Mouse (Mus musculus) G1E (cell line): ENCODE data around the gene Prpf38a. TPM values are rescaled to one million over a fixed set of nuclear protein-coding genes. Genes with fewer than 3 reads are reported as not detected.

Experiments used
- ATAC-seq: 2 replicates; pipeline ENCODE4 v1.8.0; 2016; ENCODE audit warnings: mild to moderate bottlenecking; ENCODE audit not compliant: insufficient number of reproducible peaks, poor library complexity, low FRiP score, severe bottlenecking; ENCODE audit errors: extremely low read depth
- DNase-seq: peaks from one replicate; pipeline ENCODE4 v3.0.0; 2012; ENCODE audit warnings: low spot score
- H3K27me3 ChIP-seq: 2 replicates; pipeline ENCODE4 v1.6.1; 2012; ENCODE audit warnings: mild to moderate bottlenecking, low read length, inconsistent platforms; ENCODE audit not compliant: insufficient read depth
- H3K36me3 ChIP-seq: replicated peaks from 2 replicates; pipeline ENCODE3; 2012; ENCODE audit warnings: mild to moderate bottlenecking, inconsistent platforms
- H3K4me1 ChIP-seq: 2 replicates; pipeline ENCODE4 v1.6.1; 2012; ENCODE audit warnings: low read depth, low read length, inconsistent platforms, mixed read lengths; ENCODE audit not compliant: insufficient read depth
- H3K4me3 ChIP-seq: 2 replicates; pipeline ENCODE4 v1.5.1; 2012; ENCODE audit warnings: low read depth, mild to moderate bottlenecking, inconsistent platforms, low read length, moderate library complexity, mixed read lengths
- H3K9me3 ChIP-seq: replicated peaks from 2 replicates; pipeline ENCODE4 v1.6.1; 2012; ENCODE audit warnings: inconsistent platforms
- CTCF ChIP-seq: IDR thresholded peaks from 2 replicates; pipeline ENCODE4 v1.5.1; 2012; ENCODE audit warnings: low read depth, low read length, inconsistent platforms, mixed read lengths
- GATA1 ChIP-seq: IDR thresholded peaks from 2 replicates; pipeline ENCODE4 v1.6.1; 2012; ENCODE audit warnings: borderline replicate concordance, low read length, inconsistent platforms, mixed read lengths
- GATA2 ChIP-seq: IDR thresholded peaks from 2 replicates; pipeline ENCODE4 v1.6.1; 2012; ENCODE audit warnings: low read depth, low read length, inconsistent platforms, borderline replicate concordance
- POLR2AphosphoS5 ChIP-seq: IDR thresholded peaks from 2 replicates; pipeline ENCODE4 v1.6.1; 2012; ENCODE audit warnings: low read depth, low read length, inconsistent platforms; ENCODE audit not compliant: insufficient replicate concordance
- TAL1 ChIP-seq: conservative IDR thresholded peaks from 2 replicates; pipeline ENCODE4 v1.6.1; 2012; ENCODE audit warnings: low read depth, low read length, inconsistent platforms, mixed read lengths
- polyA plus RNA-seq: library from polyadenylated mRNA; stranded (reverse); fragments of >175 nt; gene quantifications from 2 replicates; pipeline ENCODE4 v1.2.3, GENCODE M21; 2012
- total RNA-seq, 2 experiments: library from RNA; stranded (forward) in 1 of 2; stranded (reverse) in 1 of 2; fragments of 200-1000 nt in 1 of 2; fragments of >200 nt in 1 of 2; fragmentation: Nextera tagmentation in 1 of 2; gene quantifications; 2 replicates each; pipeline ENCODE4 v1.2.3; 2014 to 2017

Gene Prpf38a
- total RNA-seq (2014; fragmentation: Nextera tagmentation) (49.0 and 61.0 TPM in 2 replicates), total RNA-seq (2017) (123 and 134 TPM in 2 replicates), polyA plus RNA-seq (3.6 and 5.1 TPM in 2 replicates)

DNA sequence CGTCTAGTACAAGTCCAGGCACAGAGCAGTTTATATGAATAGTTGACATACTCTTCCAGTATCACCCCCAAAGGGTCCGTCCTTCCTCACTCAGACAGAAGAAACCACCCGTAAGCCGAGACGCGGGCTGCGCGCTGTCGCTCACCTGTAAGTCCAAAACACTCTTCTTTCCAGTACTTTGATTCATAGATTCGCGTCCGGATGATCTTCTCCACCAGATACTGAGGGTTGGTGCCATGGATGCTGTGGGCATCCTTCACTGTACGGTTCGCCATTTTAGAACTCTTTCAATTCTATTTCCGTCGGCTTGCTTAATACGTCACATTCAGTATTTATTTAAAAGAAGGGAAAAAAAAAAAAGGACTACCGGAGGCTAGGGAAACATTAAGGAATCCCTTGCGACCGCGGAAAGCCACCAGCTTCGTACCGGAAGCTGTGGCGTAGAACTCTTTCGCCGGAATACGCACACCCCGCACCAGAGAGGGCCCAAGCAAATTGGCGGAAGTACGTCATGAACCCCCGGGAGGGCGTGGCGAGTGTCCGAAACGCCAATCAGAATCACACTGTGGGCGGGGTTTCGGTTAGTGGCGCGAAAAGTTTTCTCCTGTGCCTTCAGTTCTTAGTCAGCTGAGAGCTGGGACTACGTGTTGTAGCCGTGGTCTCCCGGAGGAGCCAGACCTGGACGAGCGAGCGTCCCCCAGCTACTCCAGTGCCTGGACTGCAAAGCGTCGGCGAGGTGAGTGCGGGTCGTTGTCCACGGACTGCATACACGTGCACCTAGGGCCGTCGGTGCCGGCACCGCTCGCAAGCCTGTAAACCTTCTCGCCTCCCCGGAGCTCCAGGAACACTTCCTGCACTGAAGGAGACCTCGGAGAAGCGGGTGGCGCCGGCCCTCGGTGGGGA, at the start of gene Prpf38a, which contains the start of gene Orc1:
Prpf38a (minus strand) TSS at position 497 of the 903 bp plus-strand sequence.
Orc1 (plus strand) TSS at position 584 of the 903 bp plus-strand sequence.
- peaks cover 35% of the 10 kb centered on the region for H3K36me3 ChIP-seq
- TF ChIP-seq CTCF (no peak), POLR2AphosphoS5 (0 out of 2 replicates have a peak, but pooled peaks have one; percentile 45)
- DNase-seq (peak; percentile 87), ATAC-seq (peak; percentile 96)
- no peaks in the 10 kb centered on the region for H3K27me3 ChIP-seq
- peaks cover 22% of the 10 kb centered on the region for H3K4me1 ChIP-seq
- H3K9me3 ChIP-seq: no peaks in the 10 kb centered on the region
- peak within 1 kb of the TSS; percentile 96 for H3K4me3 ChIP-seq

DNA sequence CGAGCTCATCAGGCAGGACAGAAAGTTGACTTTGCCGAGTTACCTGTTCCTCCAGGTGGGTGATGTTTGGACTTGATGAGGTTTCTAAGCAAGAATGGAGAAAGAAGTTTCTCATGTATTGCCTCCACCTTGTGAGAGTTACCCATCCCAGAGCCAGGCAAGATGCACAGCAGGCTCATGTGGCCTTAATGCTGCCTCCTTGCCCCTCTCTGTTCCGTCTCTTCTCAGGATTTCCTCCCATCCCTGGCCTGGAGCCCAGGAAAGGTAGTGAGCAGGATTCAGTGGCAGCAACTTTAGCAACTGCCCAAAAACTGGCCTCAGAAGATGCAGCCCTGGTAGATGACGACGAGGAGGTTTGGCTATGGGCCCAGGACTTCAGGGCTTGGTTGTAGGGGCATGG, 47.9 kb upstream of the Prpf38a start:
- ATAC-seq: no peak
- Histone ChIP-seq H3K36me3 (peaks cover 100% of the 10 kb centered on the region), H3K4me1 (peaks cover 19% of the 10 kb centered on the region), H3K27me3 (no peaks in the 10 kb centered on the region), H3K9me3 (no peaks in the 10 kb centered on the region), H3K4me3 (no peak overlapping the region)
- no peak for DNase-seq
- TF ChIP-seq GATA1 (no peak), TAL1 (no peak), CTCF (no peak), GATA2 (no peak), POLR2AphosphoS5 (no peak)

DNA sequence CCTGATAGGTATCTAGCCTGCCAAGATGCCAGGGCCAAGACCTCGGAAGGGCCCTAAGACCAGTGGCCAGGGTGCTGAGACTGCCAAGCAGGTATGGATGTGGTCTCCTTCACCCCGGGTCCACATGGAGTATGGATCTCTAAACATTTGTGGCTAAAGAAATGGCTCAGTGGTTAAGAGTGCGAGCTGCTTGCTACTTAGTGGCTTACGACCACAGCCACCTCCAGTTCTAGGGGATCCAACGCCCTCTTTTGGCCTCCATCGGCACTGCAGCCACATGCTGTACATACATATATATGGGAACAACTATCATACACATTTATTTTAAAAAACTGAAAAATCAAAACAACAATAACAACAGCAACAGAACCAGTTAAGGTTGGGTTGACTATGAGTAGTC, 42.4 kb upstream of the Prpf38a start:
- Histone ChIP-seq H3K9me3 (no peaks in the 10 kb centered on the region), H3K4me1 (peaks cover 47% of the 10 kb centered on the region), H3K36me3 (peaks cover 64% of the 10 kb centered on the region), H3K4me3 (no peak overlapping the region), H3K27me3 (no peaks in the 10 kb centered on the region)
- DNase-seq: no peak
- no peak for TF ChIP-seq CTCF
- TF ChIP-seq GATA2: no peak
- no peak for TF ChIP-seq POLR2AphosphoS5
- no peak for TF ChIP-seq TAL1
- TF ChIP-seq GATA1: no peak
- no peak for ATAC-seq

DNA sequence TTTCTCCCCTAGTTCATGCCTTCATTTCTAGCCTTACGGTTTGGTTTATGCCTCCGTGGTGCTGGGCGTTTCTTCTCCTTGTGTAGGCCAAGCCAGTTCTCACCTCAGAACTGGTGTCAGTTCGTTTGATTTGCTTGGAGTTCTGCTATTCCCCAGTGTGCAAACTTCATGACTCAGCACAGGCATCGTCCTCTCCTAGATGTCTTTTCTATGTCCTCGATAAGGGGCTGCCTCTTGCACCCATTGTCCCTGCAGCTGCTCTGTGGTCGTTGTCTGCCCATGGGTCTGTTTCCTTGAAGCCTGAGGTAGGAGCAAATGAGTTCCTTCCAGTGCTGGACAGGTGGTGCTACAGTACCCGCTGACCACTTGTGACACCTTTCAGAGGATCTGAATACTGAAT, 41.4 kb upstream of the Prpf38a start:
- ATAC-seq: no peak
- peak; percentile 24 for DNase-seq
- Histone ChIP-seq H3K36me3 (peaks cover 64% of the 10 kb centered on the region), H3K27me3 (no peaks in the 10 kb centered on the region), H3K4me1 (peaks cover 47% of the 10 kb centered on the region), H3K4me3 (peak overlapping the region; percentile 73), H3K9me3 (no peaks in the 10 kb centered on the region)
- no peak for TF ChIP-seq POLR2AphosphoS5
- no peak for TF ChIP-seq GATA2
- TF ChIP-seq TAL1: no peak
- no peak for TF ChIP-seq CTCF
- TF ChIP-seq GATA1: no peak

DNA sequence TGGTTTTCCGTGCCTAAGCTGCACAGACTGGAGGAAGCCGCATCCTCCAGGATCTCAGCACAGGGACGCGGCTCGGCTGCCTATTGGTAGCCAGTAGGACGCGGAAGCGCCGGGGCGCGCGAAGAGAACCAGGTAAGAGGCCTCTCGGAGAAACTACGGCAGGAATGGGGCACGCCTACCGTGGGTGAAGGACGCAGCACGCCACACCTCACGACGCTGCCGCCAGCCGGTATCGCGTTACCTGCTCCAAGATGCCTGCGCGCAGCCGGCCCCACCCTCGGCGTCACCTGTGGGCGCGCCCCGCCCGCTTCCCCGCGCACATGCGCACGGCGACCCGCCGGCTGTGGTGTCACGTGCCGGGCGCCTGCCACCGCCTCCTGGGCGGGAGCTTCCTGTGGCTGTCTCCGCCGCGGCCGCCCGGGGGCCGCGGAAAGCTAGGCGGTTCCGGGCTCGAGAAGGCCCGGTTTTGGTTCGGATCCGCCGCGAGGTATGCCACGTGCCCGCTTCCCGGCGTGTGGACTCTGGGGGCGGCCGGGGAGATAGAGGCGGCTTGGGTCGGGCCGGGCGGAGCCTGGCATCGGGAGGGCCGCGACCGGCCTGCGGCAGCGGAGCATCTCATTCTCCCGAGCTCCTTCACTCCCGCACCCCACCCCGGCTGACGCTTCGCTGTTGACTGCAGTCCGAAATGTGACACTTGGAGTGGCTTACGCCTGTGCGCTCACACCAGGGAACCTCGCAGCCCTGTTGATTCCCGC, 40.6 kb upstream of the Prpf38a start, which contains the start of gene Cc2d1b:
Cc2d1b (plus strand) TSS at position 354 of the 755 bp plus-strand sequence.
- DNase-seq (peak; percentile 98), ATAC-seq (peak; percentile 68)
- Histone ChIP-seq H3K36me3 (peaks cover 64% of the 10 kb centered on the region), H3K4me1 (peaks cover 47% of the 10 kb centered on the region), H3K27me3 (no peaks in the 10 kb centered on the region), H3K4me3 (peak within 1 kb of the TSS; percentile 73), H3K9me3 (no peaks in the 10 kb centered on the region)
- no peak for TF ChIP-seq POLR2AphosphoS5
- no peak for TF ChIP-seq CTCF
- no peak for TF ChIP-seq GATA1
- TF ChIP-seq GATA2: no peak
- no peak for TF ChIP-seq TAL1

GRCm38 (mm10) chr4:108619165-108619564, 40.0 kb upstream of the Prpf38a start:
- peaks cover 63% of the 10 kb centered on the region for H3K36me3 ChIP-seq
- DNase-seq (no peak), ATAC-seq (no peak)

More at GRCm38 (mm10) chr4:108619165-108619564, 40.0 kb upstream of the Prpf38a start:
- TF ChIP-seq GATA2 (no peak), GATA1 (no peak), TAL1 (no peak), CTCF (no peak), POLR2AphosphoS5 (no peak)
- Histone ChIP-seq H3K4me1 (peaks cover 45% of the 10 kb centered on the region), H3K4me3 (peak overlapping the region; percentile 73), H3K9me3 (no peaks in the 10 kb centered on the region), H3K27me3 (no peaks in the 10 kb centered on the region)
